Mouse (Mus musculus): ENCODE data around the gene Pip4k2a. TPM values are rescaled to one million over a fixed set of nuclear protein-coding genes. Genes with fewer than 3 reads are reported as not detected.

Gene Pip4k2a
- polyA plus RNA-seq, 1 experiment: 7.1 TPM

DNA sequence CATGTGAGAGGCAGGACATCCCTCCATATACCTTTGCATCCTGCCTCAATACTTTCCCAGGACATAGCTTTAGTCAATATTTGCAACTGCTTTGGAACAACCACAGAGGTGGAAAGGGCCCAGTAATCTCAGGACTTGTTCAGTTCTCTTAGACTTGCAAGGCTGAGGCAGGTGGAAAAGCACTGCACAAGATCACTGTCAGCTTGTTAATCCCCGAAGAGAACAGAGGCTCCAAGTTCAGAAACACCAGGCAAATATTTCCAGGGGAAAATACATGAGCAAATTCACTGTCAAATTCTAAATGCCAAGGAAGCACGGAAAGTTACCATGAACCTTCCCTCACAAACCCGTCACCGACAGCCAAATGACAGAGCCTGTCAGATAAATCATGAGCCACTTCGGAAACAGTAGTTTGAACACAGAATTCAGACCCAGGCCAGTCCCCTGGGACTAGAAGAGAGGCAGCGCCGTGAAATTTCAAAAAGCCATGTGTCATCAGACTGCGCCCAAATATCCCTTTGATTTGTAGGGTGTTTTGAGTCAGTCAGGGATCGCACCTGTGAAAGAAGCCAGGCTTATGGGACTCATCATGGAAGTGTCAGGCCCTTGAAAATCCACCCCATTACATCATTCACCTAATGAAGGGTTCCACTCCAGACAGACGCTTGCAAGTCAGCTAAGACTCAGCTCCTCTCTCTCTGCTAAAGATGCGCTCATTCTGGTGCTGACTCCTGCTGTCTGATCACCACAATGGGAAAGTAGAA lies 184.1 kb downstream of the Pip4k2a start:
- H3K27ac ChIP-seq (ENCODE audit: insufficient read depth, low read depth, low read length): no peak overlapping the region
- WGBS: 83% methylated on average over 11 of the region's 11 CpGs
- TF ChIP-seq CTCF (conservative IDR thresholded peaks at IDR 0.05; ENCODE audit: insufficient read depth, insufficient read length, low read depth, low read length) (no peak), POLR2A (IDR thresholded peaks at IDR 0.05; ENCODE audit: low read depth, low read length) (no peak)
- H3K36me3 ChIP-seq (ENCODE audit: control insufficient read depth, insufficient read depth, low read length): no peaks in the 10 kb centered on the region
- DNase-seq: no peak
- H3K27me3 ChIP-seq (replicated peaks; ENCODE audit: control insufficient read depth, insufficient read depth, low read length): no peaks in the 10 kb centered on the region
- H3K4me3 ChIP-seq (ENCODE audit: insufficient read depth, low read depth, low read length): no peak overlapping the region
- no peaks in the 10 kb centered on the region for H3K4me1 ChIP-seq (ENCODE audit: control insufficient read depth, insufficient read depth, low read length)

DNA sequence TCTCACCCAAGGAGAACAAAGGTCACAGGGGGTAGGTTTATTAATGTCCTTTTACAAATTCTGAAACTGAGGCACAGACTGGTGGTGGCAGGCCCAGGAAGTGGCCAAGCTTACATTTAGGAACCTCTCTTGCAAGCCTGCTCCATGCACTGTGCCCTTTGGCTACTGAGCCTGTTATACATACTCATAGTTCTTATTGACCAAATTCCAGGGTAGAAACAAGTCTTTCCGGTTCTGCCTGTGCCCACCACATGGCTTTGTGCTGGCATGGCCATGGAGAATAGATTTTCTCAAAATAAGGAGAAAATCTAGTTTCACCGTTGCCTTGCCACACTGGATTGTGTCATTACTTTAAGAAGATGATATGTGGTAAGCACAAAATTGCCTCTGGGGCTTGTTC lies 190.0 kb downstream of the Pip4k2a start:
- Histone ChIP-seq H3K4me3 (ENCODE audit: insufficient read depth, low read depth, low read length) (no peak overlapping the region), H3K27me3 (replicated peaks; ENCODE audit: control insufficient read depth, insufficient read depth, low read length) (no peaks in the 10 kb centered on the region), H3K4me1 (ENCODE audit: control insufficient read depth, insufficient read depth, low read length) (no peaks in the 10 kb centered on the region), H3K27ac (ENCODE audit: insufficient read depth, low read depth, low read length) (no peak overlapping the region), H3K36me3 (ENCODE audit: control insufficient read depth, insufficient read depth, low read length) (no peaks in the 10 kb centered on the region)
- TF ChIP-seq CTCF (conservative IDR thresholded peaks at IDR 0.05; ENCODE audit: insufficient read depth, insufficient read length, low read depth, low read length): no peak
- 71% methylated on average over 2 of the region's 2 CpGs for WGBS
- no peak for DNase-seq

DNA sequence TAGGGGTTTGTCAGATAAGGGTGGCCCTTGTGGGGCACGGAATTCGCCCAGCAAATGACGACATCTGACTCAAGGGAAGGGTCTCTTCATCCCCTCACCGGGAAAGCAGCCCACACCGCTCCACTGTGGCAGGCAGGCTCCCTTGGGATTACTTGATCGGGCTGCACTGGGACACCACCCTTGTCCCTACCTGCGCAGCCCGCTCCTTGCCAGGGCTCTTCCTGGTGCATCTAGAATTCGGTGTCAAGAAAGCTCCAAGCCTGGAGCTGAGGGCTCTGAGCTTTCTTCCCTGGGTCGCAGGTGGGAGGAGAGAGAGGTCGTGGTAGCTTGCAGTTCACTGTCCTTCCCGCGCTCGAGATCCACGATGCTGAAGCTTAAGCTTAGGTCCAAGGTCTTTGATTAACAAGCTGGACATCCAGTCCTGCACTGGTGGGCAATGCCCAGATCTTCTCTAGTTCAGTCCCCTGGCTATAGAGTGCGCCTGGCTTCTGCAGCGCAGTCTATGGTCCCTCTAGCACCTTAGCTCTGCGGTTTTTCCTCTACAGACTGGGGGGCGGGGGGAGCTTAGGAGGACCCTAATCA lies 196.6 kb downstream of the Pip4k2a start:
- H3K4me3 ChIP-seq (ENCODE audit: insufficient read depth, low read depth, low read length): no peak overlapping the region

DNA sequence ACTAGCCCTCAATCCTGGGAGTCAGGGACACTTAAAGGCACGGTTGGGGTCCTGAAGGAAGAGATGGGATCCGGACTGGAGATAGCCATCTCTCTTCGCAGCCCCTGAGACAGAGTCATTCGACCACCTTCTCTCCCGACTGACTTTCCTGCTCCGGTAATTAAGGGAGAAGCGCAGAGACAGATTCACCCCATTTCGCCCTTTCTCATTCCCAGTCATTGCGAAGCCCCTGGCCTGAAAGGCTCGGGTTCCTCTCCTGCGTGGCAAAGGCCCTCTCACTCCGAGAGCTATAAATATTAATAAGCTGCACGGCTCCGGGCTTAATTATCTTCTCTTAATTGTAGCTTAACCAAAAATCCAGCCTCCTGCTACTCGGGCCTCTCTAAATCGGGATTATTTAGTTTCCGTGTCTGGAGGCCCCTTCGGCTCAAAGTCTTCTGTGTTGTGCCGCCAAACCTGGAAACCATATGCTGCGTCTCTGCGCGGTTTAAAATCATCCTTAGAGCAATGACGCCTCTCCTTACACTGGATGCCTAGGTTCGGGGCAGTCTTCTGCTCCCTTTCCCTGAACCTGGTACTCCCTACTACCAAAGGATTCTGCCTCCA lies 197.2 kb downstream of the Pip4k2a start:
- peaks cover 7% of the 10 kb centered on the region for H3K27me3 ChIP-seq (replicated peaks; ENCODE audit: control insufficient read depth, insufficient read depth, low read length)
- H3K4me3 ChIP-seq (ENCODE audit: insufficient read depth, low read depth, low read length): peak overlapping the region; percentile 24
- TF ChIP-seq CTCF (conservative IDR thresholded peaks at IDR 0.05; ENCODE audit: insufficient read depth, insufficient read length, low read depth, low read length) (no peak), POLR2A (IDR thresholded peaks at IDR 0.05; ENCODE audit: low read depth, low read length) (no peak)
- peaks cover 3% of the 10 kb centered on the region; the same call in 1 of the 2 replicates for H3K4me1 ChIP-seq (ENCODE audit: control insufficient read depth, insufficient read depth, low read length)
- 9% methylated on average over 24 of the region's 24 CpGs for WGBS
- no peaks in the 10 kb centered on the region for H3K36me3 ChIP-seq (ENCODE audit: control insufficient read depth, insufficient read depth, low read length)
- no peak for DNase-seq
- H3K27ac ChIP-seq (ENCODE audit: insufficient read depth, low read depth, low read length): no peak overlapping the region

More for the DNA sequence above, 196.6 kb downstream of the Pip4k2a start:
- 20% methylated on average over 19 of the region's 19 CpGs for WGBS
- DNase-seq: no peak
- Histone ChIP-seq H3K36me3 (ENCODE audit: control insufficient read depth, insufficient read depth, low read length) (no peaks in the 10 kb centered on the region), H3K27me3 (replicated peaks; ENCODE audit: control insufficient read depth, insufficient read depth, low read length) (peaks cover 7% of the 10 kb centered on the region), H3K4me1 (ENCODE audit: control insufficient read depth, insufficient read depth, low read length) (peaks cover 3% of the 10 kb centered on the region; the same call in 1 of the 2 replicates), H3K27ac (ENCODE audit: insufficient read depth, low read depth, low read length) (no peak overlapping the region)
- TF ChIP-seq CTCF (conservative IDR thresholded peaks at IDR 0.05; ENCODE audit: insufficient read depth, insufficient read length, low read depth, low read length): no peak
- TF ChIP-seq POLR2A (IDR thresholded peaks at IDR 0.05; ENCODE audit: low read depth, low read length): no peak

DNA sequence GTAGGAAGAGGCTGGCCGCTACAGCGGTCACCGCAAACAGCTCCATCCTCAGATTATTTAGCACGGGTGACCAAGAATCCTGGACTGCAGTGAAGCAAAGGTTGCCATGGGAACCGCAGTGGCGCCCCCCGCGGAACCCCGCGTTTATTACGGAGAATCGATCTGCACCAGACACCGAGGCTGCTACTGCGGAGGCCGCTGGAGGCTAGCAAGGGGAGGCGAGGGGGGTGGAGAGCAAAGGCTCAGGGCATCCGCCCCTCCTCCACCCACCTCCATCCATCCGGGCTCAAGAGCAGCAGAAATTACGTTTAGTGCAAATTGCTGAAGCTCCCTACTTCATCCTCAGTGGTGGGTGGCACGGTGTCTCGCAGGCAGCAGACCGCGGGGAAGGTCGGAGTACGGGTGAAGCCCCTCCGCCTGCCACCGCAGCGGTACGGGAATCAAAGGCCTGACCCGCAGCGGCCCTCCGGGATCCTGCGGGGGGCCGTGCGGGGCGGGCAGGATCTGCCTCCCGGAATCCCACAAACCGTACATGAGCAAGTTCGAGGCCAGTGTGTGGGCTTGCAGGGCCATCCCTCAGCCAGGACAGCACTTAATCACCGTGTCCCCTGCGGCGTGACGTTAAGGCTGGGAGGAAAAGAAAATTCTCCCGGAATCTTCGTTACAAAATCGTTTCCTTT lies 197.8 kb downstream of the Pip4k2a start:
- Histone ChIP-seq H3K36me3 (ENCODE audit: control insufficient read depth, insufficient read depth, low read length) (no peaks in the 10 kb centered on the region), H3K27ac (ENCODE audit: insufficient read depth, low read depth, low read length) (no peak overlapping the region), H3K4me1 (ENCODE audit: control insufficient read depth, insufficient read depth, low read length) (peaks cover 3% of the 10 kb centered on the region; the same call in 1 of the 2 replicates), H3K27me3 (replicated peaks; ENCODE audit: control insufficient read depth, insufficient read depth, low read length) (peaks cover 7% of the 10 kb centered on the region), H3K4me3 (ENCODE audit: insufficient read depth, low read depth, low read length) (peak overlapping the region; percentile 24)
- TF ChIP-seq POLR2A (IDR thresholded peaks at IDR 0.05; ENCODE audit: low read depth, low read length): no peak
- TF ChIP-seq CTCF (conservative IDR thresholded peaks at IDR 0.05; ENCODE audit: insufficient read depth, insufficient read length, low read depth, low read length): no peak
- DNase-seq: no peak
- under 1% methylated on average over 46 of the region's 46 CpGs for WGBS

DNA sequence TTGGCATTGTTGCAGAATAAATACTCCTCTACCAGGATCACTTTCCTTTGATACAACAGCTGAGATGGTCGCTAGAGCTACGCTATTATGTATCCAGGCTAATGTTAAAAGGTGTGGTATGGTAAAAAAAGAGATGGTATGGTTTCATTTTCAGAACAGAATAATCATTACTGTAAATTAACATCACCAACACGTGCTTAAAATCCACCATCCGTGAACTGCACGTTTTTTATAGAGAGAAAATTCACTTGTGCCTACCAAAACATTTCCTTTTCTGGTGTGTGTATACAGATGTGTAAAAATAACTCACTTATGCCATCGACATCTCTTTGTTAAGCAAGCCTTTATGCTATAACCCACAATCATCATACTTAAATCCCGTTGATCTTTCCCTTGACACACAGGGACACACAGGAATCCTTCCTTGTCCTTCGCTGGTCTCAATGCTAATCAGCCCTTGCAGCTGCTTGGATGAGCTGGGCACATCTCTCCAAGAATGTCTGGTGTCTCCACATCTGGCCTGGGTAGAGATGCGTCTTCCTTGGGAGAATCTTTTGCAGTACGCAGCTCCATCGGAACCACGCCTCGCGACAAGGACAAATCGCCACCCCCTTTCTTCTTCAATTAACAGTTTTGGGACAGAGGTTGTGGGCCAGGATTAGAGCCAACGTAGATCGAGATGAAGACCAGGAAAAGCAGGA lies 198.5 kb downstream of the Pip4k2a start:
- no peak for DNase-seq
- WGBS: 17% methylated on average over 17 of the region's 17 CpGs
- Histone ChIP-seq H3K27me3 (replicated peaks; ENCODE audit: control insufficient read depth, insufficient read depth, low read length) (peaks cover 7% of the 10 kb centered on the region), H3K4me3 (ENCODE audit: insufficient read depth, low read depth, low read length) (peak overlapping the region; percentile 24; the same call in 1 of the 2 replicates), H3K4me1 (ENCODE audit: control insufficient read depth, insufficient read depth, low read length) (peaks cover 3% of the 10 kb centered on the region; the same call in 1 of the 2 replicates), H3K27ac (ENCODE audit: insufficient read depth, low read depth, low read length) (no peak overlapping the region), H3K36me3 (ENCODE audit: control insufficient read depth, insufficient read depth, low read length) (no peaks in the 10 kb centered on the region)
- TF ChIP-seq CTCF (conservative IDR thresholded peaks at IDR 0.05; ENCODE audit: insufficient read depth, insufficient read length, low read depth, low read length): no peak
- no peak for TF ChIP-seq POLR2A (IDR thresholded peaks at IDR 0.05; ENCODE audit: low read depth, low read length)
